Mouse (Mus musculus): ENCODE measurements around the gene Filip1.

The Filip1 gene

DNA sequence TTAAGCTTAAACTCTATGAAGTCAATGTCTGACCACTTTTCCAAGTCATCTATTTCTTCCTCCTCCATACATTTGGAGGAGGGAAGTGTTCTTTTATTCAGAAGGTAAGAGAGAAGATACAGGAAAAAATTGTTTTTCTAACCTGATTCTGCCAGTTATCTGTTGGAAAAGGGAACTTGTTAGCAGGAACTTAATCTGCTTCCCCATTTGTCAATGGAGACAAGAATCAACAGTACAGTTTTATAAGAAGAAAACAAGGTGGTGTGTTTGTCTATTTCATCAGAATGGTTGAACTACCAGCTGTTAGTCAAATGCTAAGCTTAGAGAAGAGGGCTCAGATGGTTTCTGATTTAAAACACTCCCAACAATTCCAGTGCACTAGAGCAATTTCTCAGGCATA, 165.6 kb downstream of the Filip1 start:
- no peak for TF ChIP-seq GATA4 (IDR thresholded peaks at IDR 0.05; ENCODE audit: insufficient replicate concordance, low read length)

DNA sequence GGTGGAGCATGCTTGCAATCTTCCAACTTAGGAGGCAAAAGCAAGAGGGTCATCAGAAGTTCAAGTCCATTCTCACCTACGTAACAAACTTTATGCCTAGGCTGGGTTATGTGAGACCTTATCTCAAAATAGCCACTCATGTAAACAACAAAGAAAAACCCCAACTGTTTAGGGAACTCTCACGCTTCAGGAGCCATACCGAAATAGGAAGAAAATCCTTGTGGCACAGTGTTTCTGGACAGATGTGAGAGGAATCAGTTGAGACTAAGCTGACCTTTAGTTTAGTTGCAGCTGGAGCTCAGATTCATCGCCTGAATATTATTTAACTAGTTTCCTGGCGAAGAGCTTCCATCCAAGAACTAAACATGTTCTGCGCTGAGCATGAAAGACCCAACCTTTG, 170.0 kb downstream of the Filip1 start:
- TF ChIP-seq GATA4 (IDR thresholded peaks at IDR 0.05; ENCODE audit: insufficient replicate concordance, low read length), result no peak

DNA sequence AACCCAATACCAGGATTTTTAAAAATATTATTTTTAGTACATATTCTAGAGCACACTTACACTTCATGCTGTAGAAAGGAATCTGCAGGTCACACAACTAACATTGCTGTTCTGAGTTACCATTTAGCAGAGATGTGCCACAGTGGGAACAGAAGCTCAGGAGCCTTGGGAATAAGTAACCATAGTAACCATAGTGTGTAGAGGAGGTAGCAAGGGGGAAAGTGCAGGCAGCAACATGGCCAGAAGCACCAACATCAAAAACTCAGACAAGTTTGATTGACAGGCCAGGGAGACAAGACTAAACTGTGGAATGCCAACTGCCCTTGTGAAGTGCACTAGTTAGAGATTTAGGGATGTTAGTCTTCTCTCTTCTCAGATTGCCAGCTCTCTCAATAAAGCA, 170.6 kb downstream of the Filip1 start:
- no peak for TF ChIP-seq GATA4 (IDR thresholded peaks at IDR 0.05; ENCODE audit: insufficient replicate concordance, low read length)

DNA sequence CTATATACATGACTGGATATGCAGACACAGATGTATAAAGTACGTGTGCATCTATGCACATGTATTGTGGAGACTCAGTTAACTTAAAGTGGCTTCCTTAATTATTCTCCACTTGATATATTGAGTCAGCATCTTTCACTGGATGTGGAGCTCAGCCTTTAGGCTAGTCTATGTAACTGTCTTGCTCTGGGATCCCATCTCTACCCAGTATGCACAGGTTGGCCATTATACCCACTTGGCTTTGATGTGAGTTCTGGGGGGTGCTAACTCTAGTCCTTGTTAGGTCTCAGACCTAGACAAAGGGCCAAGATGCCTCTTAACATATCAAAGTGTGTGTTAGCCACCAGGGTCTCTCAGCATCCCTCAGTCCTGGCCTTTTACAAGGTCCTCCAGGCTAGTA, 181.4 kb downstream of the Filip1 start:
- no peak for TF ChIP-seq GATA4 (IDR thresholded peaks at IDR 0.05; ENCODE audit: insufficient replicate concordance, low read length)

DNA sequence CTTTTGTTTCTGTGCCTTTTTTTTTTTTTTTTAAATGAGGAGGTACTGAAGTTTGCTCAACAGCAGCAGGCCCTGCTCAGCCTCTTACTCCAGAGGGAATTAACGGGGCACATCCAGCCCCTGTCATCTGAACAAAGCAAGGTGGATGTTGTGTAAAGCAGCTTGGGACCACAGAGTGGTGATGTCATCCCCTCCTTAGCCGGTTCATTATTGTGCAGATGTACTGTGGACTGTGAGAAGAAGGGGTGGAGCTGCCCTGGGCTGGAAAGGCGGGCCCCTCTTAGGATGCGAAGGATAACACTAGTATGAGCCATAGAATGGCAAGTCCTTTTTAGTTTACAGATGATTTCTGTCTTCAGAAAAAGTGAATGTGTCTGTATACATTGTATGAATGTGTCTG, 181.8 kb downstream of the Filip1 start:
- TF ChIP-seq GATA4 (IDR thresholded peaks at IDR 0.05; ENCODE audit: insufficient replicate concordance, low read length), result no peak

DNA sequence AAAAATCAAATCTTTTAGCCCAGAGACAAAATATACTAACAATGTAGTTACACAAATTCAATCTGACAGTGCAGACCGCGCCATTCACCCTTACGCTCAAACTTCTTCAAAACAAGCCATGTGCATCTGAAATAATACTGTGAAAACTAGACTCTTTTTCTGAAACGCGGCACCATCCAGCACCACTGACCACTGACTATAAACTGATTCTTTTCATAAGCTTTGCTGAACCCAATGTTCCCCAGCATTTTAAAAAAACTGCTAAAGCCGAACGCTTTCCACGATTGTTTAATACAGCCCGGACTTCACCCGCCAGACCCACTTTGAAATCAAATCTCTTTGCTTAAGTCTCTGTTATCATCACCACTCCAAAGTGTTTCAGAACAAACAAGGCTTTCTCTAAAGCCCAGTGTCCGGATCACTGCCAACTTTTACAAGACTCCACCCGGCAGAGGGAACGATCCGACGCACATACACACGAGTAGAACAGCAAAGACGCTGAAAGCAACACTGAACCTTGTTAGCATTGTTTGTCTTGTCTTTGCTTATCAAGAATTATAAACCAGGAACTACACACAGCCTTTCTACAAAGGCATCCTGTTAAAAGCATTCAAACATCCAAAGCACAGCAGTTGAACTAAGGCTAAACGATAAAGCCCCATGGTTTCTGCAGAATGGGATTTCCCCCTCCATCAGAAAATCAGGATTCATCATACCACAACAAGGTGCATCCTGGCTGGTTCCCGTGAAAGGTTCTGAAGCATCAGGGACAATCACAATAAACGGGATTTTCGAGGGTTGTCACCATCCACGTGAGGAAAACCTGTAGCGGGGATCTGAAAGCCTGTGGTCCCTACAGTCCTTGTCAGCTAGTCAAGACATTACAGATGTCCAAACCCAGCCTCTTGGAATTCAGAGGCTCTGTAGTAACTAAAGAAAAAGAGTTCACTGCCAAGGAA, 182.5 kb downstream of the Filip1 start:
- no peak for TF ChIP-seq GATA4 (IDR thresholded peaks at IDR 0.05; ENCODE audit: insufficient replicate concordance, low read length)

DNA sequence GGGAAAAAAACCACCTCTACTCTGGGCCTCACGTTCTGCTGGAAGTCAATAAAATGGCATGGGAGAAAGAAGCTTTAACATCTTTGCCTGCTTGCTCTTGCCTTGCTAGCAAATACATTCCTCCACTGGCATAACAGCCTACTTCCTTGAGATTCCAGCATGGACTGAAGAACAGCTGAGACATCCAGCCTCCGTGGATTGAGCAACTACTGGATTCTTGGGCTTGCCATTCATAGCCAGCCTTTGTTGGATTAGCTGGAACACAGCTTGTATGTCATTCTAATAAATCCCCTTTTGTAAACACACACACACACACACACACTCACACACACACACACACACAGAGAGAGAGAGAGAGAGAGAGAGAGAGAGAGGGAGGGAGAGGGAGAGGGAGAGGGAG, 185.6 kb downstream of the Filip1 start:
- TF ChIP-seq GATA4 (IDR thresholded peaks at IDR 0.05; ENCODE audit: insufficient replicate concordance, low read length), result no peak

DNA sequence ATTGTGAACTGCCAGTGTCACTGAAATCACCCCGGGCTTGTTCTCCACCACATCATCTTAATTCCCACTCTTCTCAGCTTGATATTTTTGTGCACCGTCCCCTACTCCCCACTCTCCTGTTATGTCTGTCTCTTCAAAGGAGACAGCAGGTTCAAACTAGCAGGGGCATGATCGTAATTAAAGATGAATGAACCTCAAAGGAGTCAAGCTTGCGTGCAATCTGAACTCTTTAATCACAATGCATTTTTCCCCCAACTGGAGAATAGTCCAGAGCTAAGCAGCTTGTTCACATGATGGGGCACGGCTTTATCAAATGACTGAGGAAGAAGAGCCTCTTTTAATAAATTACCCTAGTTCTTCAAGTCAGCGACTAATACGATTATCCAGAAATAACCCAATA, 187.1 kb downstream of the Filip1 start:
- TF ChIP-seq GATA4 (IDR thresholded peaks at IDR 0.05; ENCODE audit: insufficient replicate concordance, low read length), result no peak

DNA sequence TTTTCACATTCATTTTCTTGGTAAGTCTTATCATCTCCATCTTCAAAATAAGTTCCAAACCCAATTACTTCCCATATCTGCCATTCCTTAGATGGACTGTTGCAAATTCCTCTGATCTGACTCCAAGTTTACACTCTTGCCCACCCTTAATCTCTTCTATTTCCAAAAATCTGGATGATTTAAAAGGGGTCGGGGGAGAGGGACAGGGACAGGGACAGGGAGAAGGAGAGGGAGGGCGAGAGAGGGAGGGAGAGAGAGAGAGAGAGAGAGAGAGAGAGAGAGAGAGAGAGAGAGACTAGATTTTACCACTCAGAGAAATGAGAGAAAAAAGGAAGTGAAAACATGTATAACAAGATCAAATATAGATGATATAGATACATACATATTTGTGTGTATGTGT, 188.8 kb downstream of the Filip1 start:
- TF ChIP-seq GATA4 (IDR thresholded peaks at IDR 0.05; ENCODE audit: insufficient replicate concordance, low read length), result no peak

DNA sequence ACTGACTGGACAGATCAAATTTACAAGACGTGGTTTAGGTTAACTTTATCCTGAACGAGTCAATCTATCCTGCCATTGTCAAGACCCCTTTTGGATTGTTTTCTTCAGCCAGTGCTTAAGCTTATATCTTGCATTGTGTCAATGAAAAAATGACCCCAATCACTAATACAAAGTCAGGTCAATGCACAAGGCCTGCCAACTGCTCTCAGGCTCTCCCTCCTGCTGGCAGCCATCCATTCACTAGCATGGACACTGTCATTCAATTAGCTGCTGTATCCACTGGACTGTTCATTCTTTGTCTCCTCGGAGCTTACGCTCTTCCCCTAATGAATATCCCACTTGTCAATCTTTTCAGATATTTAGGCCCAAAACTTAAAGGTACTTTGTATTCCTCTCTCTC, 189.2 kb downstream of the Filip1 start:
- TF ChIP-seq GATA4 (IDR thresholded peaks at IDR 0.05; ENCODE audit: insufficient replicate concordance, low read length), result no peak

DNA sequence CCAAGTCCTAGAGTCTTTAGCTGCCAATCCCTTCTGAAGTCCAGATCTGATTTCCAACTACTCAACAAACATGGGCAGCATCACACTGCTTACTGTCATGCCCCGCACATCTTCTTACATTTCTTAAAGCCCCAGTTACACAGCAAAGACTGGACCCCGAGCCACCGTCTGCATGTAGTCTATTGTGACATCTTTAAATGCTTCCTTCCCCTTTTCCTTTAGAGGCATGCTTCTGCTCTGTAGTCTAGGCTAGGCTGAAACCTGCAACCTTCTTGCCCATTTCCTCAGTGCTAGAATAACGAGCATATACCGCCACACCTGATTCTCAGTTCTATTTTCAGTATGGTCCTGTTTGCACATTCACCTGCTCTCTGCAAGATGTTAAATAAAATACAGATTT, 196.2 kb downstream of the Filip1 start:
- no peak for TF ChIP-seq GATA4 (IDR thresholded peaks at IDR 0.05; ENCODE audit: insufficient replicate concordance, low read length)

DNA sequence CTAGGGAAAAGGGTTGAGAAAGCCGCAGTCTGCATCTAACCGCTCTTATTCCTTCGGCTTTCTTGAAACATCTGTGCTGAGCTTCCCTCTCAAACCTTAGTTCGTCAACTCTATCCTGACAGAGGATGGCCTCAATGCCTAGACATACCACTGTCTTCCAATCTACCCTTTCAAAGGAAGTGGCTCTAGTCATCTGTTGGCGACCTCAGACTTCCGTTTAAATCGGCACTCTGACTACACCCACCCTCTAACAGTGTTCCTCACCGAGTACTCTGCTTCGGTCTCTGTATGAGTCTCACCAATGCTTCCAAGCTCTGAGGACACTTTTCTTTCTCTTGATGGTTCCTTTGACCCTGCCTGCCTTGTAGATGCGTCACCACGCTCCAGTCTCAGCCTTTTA, 196.6 kb downstream of the Filip1 start:
- no peak for TF ChIP-seq GATA4 (IDR thresholded peaks at IDR 0.05; ENCODE audit: insufficient replicate concordance, low read length)

DNA sequence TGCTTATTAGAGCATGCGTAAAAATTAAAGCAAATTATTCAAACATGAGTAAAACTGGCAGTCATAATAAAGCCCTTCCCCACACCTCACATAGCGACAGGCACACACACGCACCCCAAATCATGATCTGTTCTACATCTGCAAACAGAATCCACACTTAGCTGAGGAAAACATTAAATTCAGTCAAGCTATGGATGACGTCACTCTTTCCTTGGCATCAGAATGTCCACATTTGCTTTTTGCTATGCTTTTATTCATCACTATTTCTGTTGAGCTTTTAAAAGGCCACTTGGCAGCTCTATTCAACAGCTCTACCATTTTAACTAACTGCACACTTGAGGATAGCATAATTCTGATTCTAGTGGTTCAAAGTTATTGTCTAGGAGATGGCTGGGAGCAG, 198.1 kb downstream of the Filip1 start:
- TF ChIP-seq GATA4 (IDR thresholded peaks at IDR 0.05; ENCODE audit: insufficient replicate concordance, low read length), result no peak

DNA sequence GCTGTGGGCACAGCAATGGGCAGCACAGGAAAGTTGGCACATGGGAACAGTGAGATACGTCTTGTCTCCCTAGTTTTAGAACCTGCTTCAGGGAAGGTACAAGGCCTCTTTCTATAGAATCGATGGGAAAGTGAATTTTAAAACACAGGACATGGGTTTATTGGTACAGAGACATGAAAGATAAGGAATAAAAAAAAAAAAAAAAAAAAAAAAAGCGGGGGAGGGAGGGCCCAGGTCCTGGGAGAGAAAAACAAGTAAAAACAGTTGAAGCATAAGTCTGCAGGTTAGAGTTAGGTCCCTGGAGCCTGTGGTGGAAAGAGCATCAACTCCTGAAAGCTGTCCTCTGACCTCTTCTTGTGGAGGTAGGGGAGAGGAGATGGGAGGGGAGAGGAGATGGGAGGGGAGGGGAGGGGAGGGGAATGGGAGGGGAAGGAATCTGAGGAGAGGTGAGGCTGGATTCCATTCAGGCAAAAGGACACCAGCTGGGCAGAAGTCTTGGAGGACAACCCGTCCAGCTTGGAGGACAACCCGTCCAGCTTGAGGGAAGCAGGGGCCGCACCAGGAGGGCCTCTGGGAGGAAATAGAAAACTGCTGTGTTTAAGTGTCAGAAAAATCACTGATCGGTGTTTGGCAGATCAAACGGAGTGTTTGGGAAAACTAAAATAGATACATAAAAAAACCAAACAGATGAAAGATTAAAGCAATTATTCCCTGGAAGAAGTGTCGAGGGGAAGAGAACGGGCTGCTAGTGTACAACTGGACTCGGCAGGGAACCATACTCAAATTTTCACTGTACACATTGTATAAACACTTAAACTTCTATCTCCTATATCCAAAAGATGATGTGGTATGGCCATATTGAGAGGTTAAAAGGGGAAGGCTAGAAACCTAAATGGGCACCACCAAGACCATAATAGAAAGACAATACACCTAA, 201.4 kb downstream of the Filip1 start:
- TF ChIP-seq GATA4 (IDR thresholded peaks at IDR 0.05; ENCODE audit: insufficient replicate concordance, low read length), result no peak

DNA sequence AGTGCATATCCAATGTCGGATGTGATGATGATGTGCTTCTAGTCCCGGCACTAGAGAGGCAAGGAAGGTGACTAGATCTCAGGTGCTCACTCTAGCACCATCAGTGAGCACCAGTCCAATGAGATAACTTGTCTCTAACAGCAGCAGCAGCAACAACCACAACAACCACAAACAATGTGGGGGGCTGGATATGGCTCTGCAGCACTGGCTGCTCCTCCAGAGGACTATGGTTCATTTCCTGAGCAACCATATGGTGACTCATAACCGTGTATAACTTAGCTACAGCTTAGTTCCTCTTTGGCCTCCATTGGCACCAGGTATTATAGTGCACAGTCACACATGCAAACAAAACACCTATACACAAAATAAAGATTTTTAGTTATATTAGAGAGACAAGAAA, 202.1 kb downstream of the Filip1 start:
- TF ChIP-seq GATA4 (IDR thresholded peaks at IDR 0.05; ENCODE audit: insufficient replicate concordance, low read length), result no peak

DNA sequence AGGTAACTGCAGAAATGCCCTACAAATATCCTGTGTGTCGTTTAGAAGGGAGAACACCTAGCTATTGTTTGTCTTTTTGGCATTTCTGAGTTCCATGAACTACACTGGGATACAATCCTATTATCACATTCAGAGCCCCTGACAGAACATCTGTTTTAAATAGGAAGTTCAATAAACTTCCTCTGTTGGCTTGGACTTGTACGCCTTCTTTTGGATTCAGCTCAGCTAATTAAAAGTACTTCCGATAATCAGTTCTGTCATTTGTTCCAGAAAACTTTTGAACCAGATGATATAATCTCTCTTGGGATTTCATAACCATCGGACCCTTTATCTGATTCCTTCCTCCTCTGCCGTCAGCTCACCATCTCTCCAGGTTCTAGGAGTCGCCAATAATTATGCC, 203.2 kb downstream of the Filip1 start:
- no peak for TF ChIP-seq GATA4 (IDR thresholded peaks at IDR 0.05; ENCODE audit: insufficient replicate concordance, low read length)
